Mouse (Mus musculus): ENCODE measurements around the gene Fam107a.

Gene Fam107a

GRCm38 (mm10) chr14:8256072-8256471 lies 61.8 kb downstream of the Fam107a start:
- DNase-seq = no peak

- peak; percentile 68 to 88 for DNase-seq
These were observed 62.6 kb downstream of the Fam107a start for GRCm38 (mm10) chr14:8255076-8255729.

GRCm38 (mm10) chr14:8251330-8251885 lies 66.4 kb downstream of the Fam107a start:
- DNase-seq = peak in 1 of 2 experiments; percentile 38

GRCm38 (mm10) chr14:8250141-8250871 lies 67.5 kb downstream of the Fam107a start:
- DNase-seq = peak in 1 of 2 experiments; percentile 16

GRCm38 (mm10) chr14:8249206-8249605 lies 68.6 kb downstream of the Fam107a start:
- DNase-seq = no peak

- DNase-seq = no peak
These were observed 70.9 kb downstream of the Fam107a start for GRCm38 (mm10) chr14:8246878-8247277.
